Mouse (Mus musculus): ENCODE results near the gene Sez6l. TPM values are rescaled to one million over a fixed set of nuclear protein-coding genes. Genes with fewer than 3 reads are reported as not detected.

Sez6l gene
- total RNA-seq, 1 experiment from 2014 or later, result 4.6 TPM

GRCm38 (mm10) chr5:112498921-112499917 lies 77.8 kb downstream of the Sez6l start:
- DNase-seq, result no peak

- no peak for DNase-seq
Measured at GRCm38 (mm10) chr5:112496753-112497369, 80.1 kb downstream of the Sez6l start.

DNA sequence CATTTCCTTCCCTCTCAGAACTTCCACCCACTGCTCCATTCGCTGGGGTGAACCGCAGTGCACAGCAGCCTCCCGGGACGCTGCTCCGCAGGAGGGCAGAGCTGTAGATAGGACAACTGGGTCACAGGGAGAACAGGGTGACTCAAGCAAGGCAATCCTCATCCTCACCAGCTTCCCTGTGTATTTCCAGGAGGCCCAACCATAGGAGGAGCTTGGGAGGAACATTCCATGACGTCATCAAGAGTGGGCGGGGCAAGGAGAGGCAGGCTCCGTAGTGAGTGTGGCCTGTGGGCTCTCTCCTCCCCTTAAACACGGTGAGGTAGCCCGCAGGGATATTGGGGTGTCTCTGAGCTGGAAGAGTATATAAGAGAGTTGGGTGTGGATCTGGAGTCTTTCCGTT lies 83.5 kb downstream of the Sez6l start:
- DNase-seq, result no peak

DNA sequence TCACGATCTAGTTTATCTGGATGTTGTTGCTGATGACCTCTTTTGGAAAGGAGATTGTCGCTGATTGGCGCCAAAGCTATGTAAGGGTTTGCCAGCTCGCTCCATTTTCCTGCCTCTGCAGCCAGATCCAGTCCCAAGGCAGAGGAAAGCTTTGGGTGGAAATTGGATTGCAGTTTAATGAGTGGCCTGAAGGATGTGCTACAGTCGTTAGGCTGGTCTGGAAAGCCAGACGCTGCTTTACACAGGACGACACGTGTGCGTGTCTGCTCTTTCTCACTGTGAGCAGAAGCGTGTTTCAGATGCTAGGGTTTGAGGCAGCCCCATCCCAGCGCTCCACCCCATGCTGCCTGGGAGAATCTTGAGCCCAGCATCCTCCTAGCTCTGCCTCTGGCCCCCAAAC lies 85.5 kb downstream of the Sez6l start:
- DNase-seq, result no peak

DNA sequence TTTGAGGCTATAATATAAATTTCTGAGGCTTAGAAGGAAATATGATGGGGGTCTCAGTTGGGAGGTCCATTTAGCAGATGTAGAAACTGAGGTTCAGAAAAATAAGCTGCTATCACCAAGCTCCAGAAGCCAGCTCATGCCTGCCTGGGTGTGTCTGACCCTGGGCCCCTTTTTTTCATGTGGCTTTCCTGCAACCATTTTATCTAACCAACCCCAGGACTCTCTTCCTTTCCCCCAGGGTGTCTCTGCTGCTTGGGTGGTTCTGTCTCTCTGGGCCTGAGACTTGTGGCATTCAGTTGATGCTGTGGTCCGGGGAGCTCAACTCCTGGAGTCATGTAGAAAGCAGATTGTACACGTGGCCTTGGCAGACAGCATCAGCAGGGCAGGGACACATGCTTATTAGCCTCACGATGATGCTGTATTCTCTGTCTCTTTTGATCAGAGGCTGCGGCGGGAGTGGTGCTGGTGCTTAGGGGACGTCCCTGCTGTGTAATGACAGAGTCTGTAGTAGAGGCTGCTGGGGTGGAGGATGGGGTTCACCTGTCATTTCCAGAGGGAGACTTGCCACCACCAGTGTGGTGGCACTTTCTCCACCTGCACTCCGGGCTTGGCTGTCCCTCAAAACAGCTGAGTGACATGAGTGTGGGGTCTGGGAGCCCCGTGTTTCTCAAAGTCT lies 88.7 kb downstream of the Sez6l start:
- DNase-seq, result no peak

DNA sequence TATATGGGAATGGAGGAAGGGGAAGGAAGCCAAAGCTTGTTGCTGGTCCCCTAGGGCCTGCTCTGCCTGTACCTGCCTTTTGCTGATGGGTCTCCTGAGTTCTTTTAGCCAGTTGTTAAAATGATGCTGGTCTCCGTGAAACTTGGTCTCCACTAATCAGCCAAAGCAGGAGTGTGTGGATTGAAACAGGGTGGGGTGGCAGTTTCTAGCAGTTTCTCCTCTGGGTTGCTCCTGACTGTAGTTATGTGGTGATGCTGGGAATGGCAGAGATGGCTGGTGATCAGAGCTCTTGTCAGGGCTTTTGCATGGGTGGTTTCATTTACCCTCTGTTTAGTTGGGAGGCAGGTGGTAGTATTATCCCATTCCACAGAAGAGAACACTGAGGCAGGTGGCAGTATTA lies 89.5 kb downstream of the Sez6l start:
- no peak for DNase-seq

- no peak for DNase-seq
Measured at GRCm38 (mm10) chr5:112486415-112486814, 90.6 kb downstream of the Sez6l start.

DNA sequence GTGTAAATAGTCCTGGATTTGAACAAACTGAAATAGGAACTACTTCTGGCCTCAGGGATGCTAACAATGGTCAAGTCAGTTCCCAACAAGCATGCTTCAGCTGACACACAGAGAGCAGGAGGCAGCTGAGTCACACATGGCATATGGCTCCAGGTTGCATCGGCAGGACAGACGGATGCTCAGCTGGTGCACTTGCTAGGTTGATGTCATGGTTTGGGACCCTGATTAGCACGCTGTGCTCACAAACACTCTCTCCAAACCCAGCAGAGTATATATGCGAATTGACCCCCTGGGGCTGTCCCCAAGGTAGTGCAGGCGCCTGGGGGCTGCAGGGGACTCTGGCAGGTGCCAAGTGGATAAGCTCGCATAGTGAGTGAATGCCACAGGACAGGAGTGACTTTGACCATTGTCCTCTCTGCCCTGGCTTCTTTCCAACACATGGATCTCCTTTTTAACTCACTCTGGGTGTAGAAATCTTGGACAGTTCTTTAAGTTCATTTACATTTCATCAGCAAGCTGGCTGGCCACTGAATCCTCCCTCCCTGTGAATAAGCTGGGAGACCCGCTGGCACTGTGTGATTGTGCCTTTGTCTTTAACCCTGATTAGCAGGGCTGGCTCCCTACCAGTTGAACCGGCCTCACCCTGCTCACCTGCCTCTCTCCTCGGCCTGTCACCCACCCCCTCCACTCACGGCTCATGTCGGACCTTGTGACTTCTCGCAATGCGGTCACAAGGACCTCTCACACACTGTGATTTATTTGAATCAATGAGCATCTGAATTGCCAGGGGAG lies 91.9 kb downstream of the Sez6l start:
- DNase-seq, result no peak

DNA sequence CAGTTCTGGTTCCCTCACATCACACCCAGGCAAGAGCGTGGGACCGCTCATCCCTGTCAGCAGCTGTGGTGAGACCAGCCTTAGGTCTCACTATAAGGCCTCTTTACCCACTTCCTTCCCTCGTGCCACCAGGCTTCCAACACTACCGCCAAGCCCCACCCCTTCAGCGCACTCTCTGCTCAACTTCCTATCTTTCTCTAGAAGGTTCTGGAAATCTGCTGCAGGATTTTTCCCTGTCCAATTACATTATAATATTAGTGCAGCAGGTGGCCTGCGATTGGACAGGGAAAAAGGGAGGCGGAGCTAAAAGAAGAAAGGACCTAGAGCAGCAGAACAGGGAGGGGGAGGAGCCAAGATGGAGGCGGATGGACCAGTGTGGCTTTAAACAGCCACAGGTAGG lies 94.0 kb downstream of the Sez6l start:
- no peak for DNase-seq

- DNase-seq, result no peak
Measured at GRCm38 (mm10) chr5:112482551-112482950, 94.4 kb downstream of the Sez6l start.

GRCm38 (mm10) chr5:112481946-112482410 lies 95.0 kb downstream of the Sez6l start:
- DNase-seq, result no peak

DNA sequence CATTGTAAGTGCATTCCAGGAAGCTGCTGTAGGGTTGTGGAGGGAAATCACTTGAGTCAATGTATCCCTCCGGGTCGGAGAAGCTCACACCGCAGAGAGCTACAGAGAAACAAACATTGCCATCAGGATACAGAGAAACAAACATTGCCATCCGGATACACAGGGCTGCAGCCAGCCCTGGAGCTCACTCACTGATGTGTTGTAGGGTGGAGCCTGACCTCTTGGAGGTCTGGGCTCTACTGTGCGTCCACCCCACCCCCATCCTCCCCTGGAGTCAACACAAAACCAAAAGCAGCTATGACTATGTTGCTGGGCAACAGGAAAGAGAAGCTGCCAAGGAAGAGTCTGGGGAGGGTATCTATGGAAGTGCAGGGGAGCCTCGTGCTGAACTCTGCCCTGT lies 103.5 kb downstream of the Sez6l start:
- no peak for DNase-seq

GRCm38 (mm10) chr5:112470144-112470543 lies 106.8 kb downstream of the Sez6l start:
- DNase-seq, result peak; percentile 39

DNA sequence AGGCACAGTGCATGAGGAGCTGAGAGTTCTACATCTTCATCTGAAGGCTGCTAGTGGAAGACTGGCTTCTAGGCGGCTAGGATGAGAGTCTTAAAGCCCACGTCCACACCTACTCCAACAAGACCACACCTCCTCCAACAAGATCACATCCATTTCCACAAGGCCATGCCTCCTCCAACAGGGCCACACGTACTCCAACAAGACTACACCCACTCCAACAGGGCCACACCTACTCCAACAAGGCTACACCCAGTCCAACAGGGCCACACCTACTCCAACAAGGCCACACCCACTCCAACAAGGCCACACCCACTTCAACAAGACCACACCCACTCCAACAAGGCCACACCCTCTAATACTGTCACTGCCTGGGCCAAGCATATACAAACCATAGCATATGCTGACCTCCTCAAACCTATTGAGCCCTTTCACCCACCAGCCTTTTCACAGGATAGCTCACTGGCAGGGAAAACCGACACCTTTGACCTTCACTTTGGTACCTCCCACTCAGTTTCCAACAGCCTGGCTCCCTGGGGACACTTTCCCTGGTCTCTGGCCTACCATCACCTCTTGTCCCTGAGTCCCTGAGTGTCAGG lies 107.9 kb downstream of the Sez6l start:
- no peak for DNase-seq

- DNase-seq, result peak; percentile 21
Measured at GRCm38 (mm10) chr5:112466331-112466730, 110.7 kb downstream of the Sez6l start.

DNA sequence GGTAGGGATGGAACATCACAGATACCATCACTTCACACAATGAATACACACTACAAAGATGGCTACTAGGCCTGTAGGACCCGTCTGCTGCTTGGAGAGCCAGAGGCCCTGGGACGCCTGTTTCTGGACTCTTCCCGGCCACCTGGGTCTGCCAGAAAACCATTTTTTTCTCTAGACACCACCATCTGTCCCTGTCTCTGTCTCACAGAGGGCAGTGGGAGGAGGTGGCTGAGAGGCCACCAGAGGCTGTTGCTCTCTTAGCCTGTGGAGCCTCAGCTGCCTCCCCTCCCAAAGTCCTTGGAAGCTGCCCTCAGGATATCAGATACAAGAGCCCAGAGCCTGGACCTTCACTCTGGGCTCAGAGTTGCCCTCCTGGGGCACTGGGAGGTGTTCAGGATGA lies 117.1 kb downstream of the Sez6l start:
- DNase-seq, result no peak

GRCm38 (mm10) chr5:112454966-112455555 lies 121.9 kb downstream of the Sez6l start:
- no peak for DNase-seq

DNA sequence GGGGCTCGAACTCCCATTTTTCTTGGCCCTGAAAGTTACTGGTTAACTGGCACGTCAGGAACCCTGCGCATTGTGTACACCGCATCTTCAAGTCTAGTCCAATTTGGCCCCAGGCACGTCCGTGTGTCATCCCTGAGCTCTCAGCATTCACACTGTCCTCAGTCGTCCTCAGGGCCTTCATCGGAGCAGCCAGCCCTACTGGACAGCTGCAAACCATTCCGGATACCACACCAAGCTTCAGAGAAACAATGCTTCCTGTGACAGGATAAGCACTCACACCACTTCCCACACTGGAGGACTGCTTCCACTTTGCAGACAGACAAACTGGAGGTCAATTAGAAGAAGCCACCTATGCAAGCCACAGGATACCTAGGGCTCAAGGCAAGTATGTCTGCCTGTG lies 123.9 kb downstream of the Sez6l start:
- DNase-seq, result no peak

DNA sequence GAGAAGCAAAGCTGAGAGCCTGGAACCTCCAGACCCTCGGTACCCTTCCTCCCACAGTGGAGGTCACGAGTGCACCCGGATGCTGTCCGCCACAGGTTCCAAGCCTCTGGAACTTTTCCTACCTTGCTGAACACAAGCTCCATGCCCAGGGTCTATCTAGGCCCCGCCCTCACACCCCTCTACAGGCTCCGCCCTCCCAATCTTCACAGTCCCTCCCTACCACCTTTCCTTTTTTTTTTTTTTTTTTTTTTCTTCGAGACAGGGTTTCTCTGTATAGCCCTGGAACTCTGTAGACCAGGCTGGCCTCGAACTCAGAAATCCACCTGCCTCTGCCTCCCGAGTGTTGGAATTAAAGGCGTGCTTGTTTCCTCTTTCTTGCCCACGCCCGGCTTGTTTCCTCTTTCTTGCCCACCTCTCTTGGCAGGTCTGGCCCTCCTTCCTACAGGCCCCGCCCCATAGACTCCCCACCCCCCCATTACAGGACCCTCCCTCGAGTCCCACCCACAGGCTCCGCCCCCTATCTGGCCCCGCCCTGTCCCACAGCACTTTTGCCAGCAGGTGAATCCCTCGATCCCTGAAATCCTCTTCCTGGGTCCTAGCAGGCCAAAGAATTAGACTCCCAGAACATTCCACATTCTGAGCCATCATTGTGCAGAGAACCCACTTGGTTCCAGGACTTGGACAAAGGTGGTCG lies 128.1 kb downstream of the Sez6l start, which contains the start of gene Gm6588:
Gene Gm6588, plus strand, starts transcription at position 680 of the 694 bp plus-strand sequence.
- no peak for DNase-seq

GRCm38 (mm10) chr5:112438535-112438934 lies 138.4 kb downstream of the Sez6l start:
- no peak for DNase-seq

Measured in adrenal gland, postnatal 25 days (tissue).